Mouse (Mus musculus) CH12.LX (cell line): ENCODE data around the gene Vamp8. TPM values are rescaled to one million over a fixed set of nuclear protein-coding genes. Genes with fewer than 3 reads are reported as not detected.

ENCODE experiments used
- DNase-seq: peaks from one replicate; pipeline ENCODE4 v3.0.0-alpha.2; 2013; ENCODE audit errors: extremely low read depth
- H3K27ac ChIP-seq: 2 replicates; pipeline ENCODE4 v1.5.1; 2012; ENCODE audit warnings: low read depth, mild to moderate bottlenecking, control low read depth, moderate library complexity; ENCODE audit not compliant: insufficient read depth
- H3K27me3 ChIP-seq: replicated peaks from 2 replicates; pipeline ENCODE3; 2012; ENCODE audit warnings: inconsistent platforms
- H3K36me3 ChIP-seq, 2 experiments: replicated peaks in 1 of 2; 2 replicates each; pipeline versions ENCODE3 to v1.6.1; 2012; ENCODE audit warnings: inconsistent platforms in 1 of 2, low read length in 1 of 2, mild to moderate bottlenecking in 1 of 2, mixed read lengths in 1 of 2, moderate library complexity in 1 of 2; ENCODE audit not compliant: control insufficient read depth in 1 of 2, insufficient read depth in 1 of 2
- H3K4me1 ChIP-seq, 2 experiments: 2 replicates each; pipeline ENCODE4 v1.6.1; 2012; ENCODE audit warnings: inconsistent platforms in 1 of 2, moderate library complexity in 1 of 2; ENCODE audit not compliant: insufficient read depth in 2 of 2, control insufficient read depth in 1 of 2
- H3K4me2 ChIP-seq: 2 replicates; pipeline ENCODE4 v1.6.1; 2012; ENCODE audit warnings: low read depth, mild to moderate bottlenecking, control low read depth; ENCODE audit not compliant: poor library complexity, insufficient read depth, severe bottlenecking
- H3K4me3 ChIP-seq, 3 experiments: fragments of 150-350 bp in 1 of 3; sonication (generic) in 1 of 3; replicated peaks in 1 of 3; 2 replicates each; pipeline versions ENCODE3 to v1.5.1; 2011 to 2012; ENCODE audit warnings: low read depth in 2 of 3, low read length in 2 of 3, mild to moderate bottlenecking in 2 of 3, moderate library complexity in 2 of 3, control low read depth in 1 of 3, improper control_type of control experiment in 1 of 3, inconsistent platforms in 1 of 3, mixed read lengths in 1 of 3; ENCODE audit not compliant: poor library complexity in 1 of 3
- H3K79me2 ChIP-seq: replicated peaks from 2 replicates; pipeline ENCODE4 v1.6.1; 2012; ENCODE audit warnings: mild to moderate bottlenecking, moderate library complexity; ENCODE audit not compliant: control insufficient read depth, poor library complexity, insufficient read depth, severe bottlenecking; ENCODE audit errors: extremely low read depth
- H3K9ac ChIP-seq: 2 replicates; pipeline ENCODE4 v1.6.1; 2012; ENCODE audit warnings: low read depth, mild to moderate bottlenecking, control low read depth, moderate library complexity; ENCODE audit not compliant: insufficient read depth
- H3K9me3 ChIP-seq: replicated peaks from 2 replicates; pipeline ENCODE3; 2012; ENCODE audit warnings: low read length, inconsistent platforms, mixed read lengths
- BHLHE40 ChIP-seq: IDR thresholded peaks from 2 replicates; pipeline ENCODE4 v1.6.1; 2011; ENCODE audit warnings: mild to moderate bottlenecking, low read depth, low read length, improper control_type of control experiment
- CHD2 ChIP-seq: IDR thresholded peaks from 2 replicates; pipeline ENCODE4 v1.6.1; 2011; ENCODE audit warnings: low read length, improper control_type of control experiment
- ELF1 ChIP-seq: IDR thresholded peaks from 2 replicates; pipeline ENCODE4 v1.6.1; 2014; ENCODE audit warnings: low read depth, mild to moderate bottlenecking, inconsistent platforms, low read length, improper control_type of control experiment
- EP300 ChIP-seq: IDR thresholded peaks from 2 replicates; pipeline ENCODE4 v1.6.1; 2011; ENCODE audit warnings: low read length, improper control_type of control experiment
- ETS1 ChIP-seq: conservative IDR thresholded peaks from 2 replicates; pipeline ENCODE4 v1.6.1; 2012; ENCODE audit warnings: low read depth, mild to moderate bottlenecking, inconsistent platforms, low read length, improper control_type of control experiment, moderate library complexity
- IRF4 ChIP-seq: IDR thresholded peaks from 2 replicates; pipeline ENCODE4 v1.6.1; 2014; ENCODE audit warnings: low read depth, mild to moderate bottlenecking, inconsistent platforms, low read length, improper control_type of control experiment
- JUND ChIP-seq: conservative IDR thresholded peaks from 2 replicates; pipeline ENCODE4 v1.6.1; 2011; ENCODE audit warnings: low read depth, low read length, improper control_type of control experiment
- MAZ ChIP-seq: IDR thresholded peaks from 2 replicates; pipeline ENCODE4 v1.6.1; 2012; ENCODE audit warnings: low read depth, mild to moderate bottlenecking, inconsistent platforms, low read length, improper control_type of control experiment, moderate library complexity
- MEF2A ChIP-seq: IDR thresholded peaks from 2 replicates; pipeline ENCODE4 v1.6.1; 2014; ENCODE audit warnings: low read depth, mild to moderate bottlenecking, inconsistent platforms, low read length, improper control_type of control experiment, borderline replicate concordance
- MYC ChIP-seq: IDR thresholded peaks from 2 replicates; pipeline ENCODE4 v1.6.1; 2011; ENCODE audit warnings: low read depth, mild to moderate bottlenecking, improper control_type of control experiment, low read length
- NELFE ChIP-seq: IDR thresholded peaks from 2 replicates; pipeline ENCODE4 v1.6.1; 2011; ENCODE audit warnings: low read depth, low read length, improper control_type of control experiment
- POLR2A ChIP-seq: IDR thresholded peaks from 2 replicates; pipeline ENCODE4 v1.6.1; 2011; ENCODE audit warnings: low read depth, mild to moderate bottlenecking, improper control_type of control experiment, low read length
- POLR2AphosphoS2 ChIP-seq: IDR thresholded peaks from 2 replicates; pipeline ENCODE4 v1.6.1; 2011; ENCODE audit warnings: low read depth, low read length, improper control_type of control experiment
- RAD21 ChIP-seq: IDR thresholded peaks from 2 replicates; pipeline ENCODE4 v1.6.1; 2011; ENCODE audit warnings: low read depth, mild to moderate bottlenecking, low read length, improper control_type of control experiment, moderate library complexity
- TBP ChIP-seq: conservative IDR thresholded peaks from 2 replicates; pipeline ENCODE4 v1.6.1; 2011; ENCODE audit warnings: low read depth, low read length, improper control_type of control experiment
- TCF12 ChIP-seq: IDR thresholded peaks from 2 replicates; pipeline ENCODE4 v1.6.1; 2014; ENCODE audit warnings: low read depth, mild to moderate bottlenecking, inconsistent platforms, low read length, improper control_type of control experiment
- UBTF ChIP-seq: IDR thresholded peaks from 2 replicates; pipeline ENCODE4 v1.6.1; 2012; ENCODE audit warnings: low read depth, mild to moderate bottlenecking, inconsistent platforms, low read length, improper control_type of control experiment, moderate library complexity
- USF1 ChIP-seq: IDR thresholded peaks from 2 replicates; pipeline ENCODE4 v1.6.1; 2014; ENCODE audit warnings: low read depth, mild to moderate bottlenecking, inconsistent platforms, low read length, improper control_type of control experiment
- USF2 ChIP-seq: conservative IDR thresholded peaks from 2 replicates; pipeline ENCODE4 v1.6.1; 2011; ENCODE audit warnings: low read depth, low read length, improper control_type of control experiment
- ZC3H11A ChIP-seq: IDR thresholded peaks from 2 replicates; pipeline ENCODE4 v1.6.1; 2012; ENCODE audit warnings: low read depth, mild to moderate bottlenecking, inconsistent platforms, low read length, improper control_type of control experiment
- ZKSCAN1 ChIP-seq: IDR thresholded peaks from 2 replicates; pipeline ENCODE4 v1.6.1; 2012; ENCODE audit warnings: low read depth, inconsistent platforms, low read length, improper control_type of control experiment, borderline replicate concordance
- ZMIZ1 ChIP-seq: IDR thresholded peaks from 2 replicates; pipeline ENCODE4 v1.6.1; 2012; ENCODE audit warnings: low read depth, mild to moderate bottlenecking, inconsistent platforms, low read length, improper control_type of control experiment
- dilution Hi-C: fragments of 300-500 bp; cut with MboI; formaldehyde crosslinking; loops from 2 replicates; pipeline ENCODE4 v1.14.3; 2020; ENCODE audit warnings: low sequenced_read_pairs; ENCODE audit not compliant: extremely low pct_unique_long_range_greater_than_20kb, extremely low pct_ligation_motif_present
- in situ Hi-C: fragments of 300-500 bp; cut with MboI; formaldehyde crosslinking; loops from 3 replicates; pipeline ENCODE4 v1.14.3; 2019; ENCODE audit warnings: low sequenced_read_pairs, low pct_ligation_motif_present, low pct_unique_long_range_greater_than_20kb, mixed read lengths
- polyA plus RNA-seq: library from polyadenylated mRNA; unstranded; fragments of >175 nt; gene quantifications from 2 replicates; pipeline ENCODE4 v1.2.1, GENCODE M21; 2012; ENCODE audit warnings: low read depth; ENCODE audit not compliant: insufficient read length
- total RNA-seq, 2 experiments: library from RNA; depleted of rRNA; stranded (reverse); fragments of 300-350 nt in 1 of 2; fragments of >200 nt in 1 of 2; gene quantifications; 2 replicates each; pipeline ENCODE4 v1.2.3; 2012 to 2014

Gene Vamp8
- total and polyA plus RNA-seq, 3 experiments = 98.9 to 130 (median 110) TPM

DNA sequence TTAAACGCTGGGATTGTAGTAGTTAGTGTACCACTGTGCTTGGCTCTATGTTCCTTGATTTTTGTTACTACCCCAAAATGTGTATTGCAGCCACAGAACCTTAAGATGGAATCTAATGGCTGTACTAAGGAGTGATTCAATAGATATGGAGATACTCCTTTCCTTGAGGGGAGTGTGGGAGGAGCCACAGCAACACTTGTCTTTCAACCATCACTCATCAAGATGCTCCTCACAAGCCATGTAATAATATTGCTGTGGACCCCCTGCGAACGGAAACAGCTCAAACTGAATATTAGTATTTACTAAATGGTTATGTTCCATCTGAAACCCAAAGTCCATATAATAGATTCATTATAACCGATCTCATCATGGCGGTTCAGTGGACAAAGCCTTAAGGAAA is 47.7 kb upstream of the Vamp8 start:
- Histone ChIP-seq H3K27ac (no peak overlapping the region), H3K4me2 (peak overlapping the region; percentile 97), H3K27me3 (no peaks in the 10 kb centered on the region), H3K4me1 (peaks cover 5 to 51% of the 10 kb centered on the region in 2 experiments), H3K4me3 (peak overlapping the region; percentile 80 to 98 (median 98)), H3K79me2 (peaks cover 43% of the 10 kb centered on the region), H3K9ac (peak overlapping the region; percentile 98), H3K36me3 (peaks cover 31 to 45% of the 10 kb centered on the region in 2 experiments), H3K9me3 (no peaks in the 10 kb centered on the region)
- peak; percentile 51 for DNase-seq
- in situ Hi-C loops = no loop called here
- dilution Hi-C loops = no loop called here
- TF ChIP-seq USF1 = no peak
- TF ChIP-seq USF2 = no peak
- TF ChIP-seq UBTF = no peak
- TF ChIP-seq MEF2A = no peak
- no peak for TF ChIP-seq POLR2AphosphoS2
- no peak for TF ChIP-seq ETS1
- no peak for TF ChIP-seq JUND
- TF ChIP-seq ELF1 = no peak
- no peak for TF ChIP-seq ZKSCAN1

DNA sequence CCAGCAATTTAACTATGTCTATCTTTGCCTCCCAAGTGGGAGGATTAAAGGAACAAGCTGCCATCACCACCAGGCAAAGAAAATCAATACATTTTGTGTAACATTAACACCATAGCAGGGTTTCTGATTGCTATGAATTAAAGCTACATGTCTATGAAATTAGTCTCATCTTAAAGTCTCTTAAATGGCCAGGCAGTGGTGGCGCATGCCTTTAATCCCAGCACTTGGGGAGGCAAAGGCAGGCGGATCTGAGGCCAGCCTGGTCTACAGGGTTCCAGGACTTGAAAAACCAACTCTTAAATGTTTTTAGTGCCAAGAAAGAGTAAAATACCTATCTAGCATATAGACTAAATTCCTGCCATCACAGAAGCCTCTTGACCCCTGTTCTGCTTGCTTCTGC is 41.6 kb upstream of the Vamp8 start:
- no peak for DNase-seq
- TF ChIP-seq EP300 (no peak), ZMIZ1 (peak; percentile 69)
- H3K79me2 ChIP-seq = peaks cover 22% of the 10 kb centered on the region
- no peaks in the 10 kb centered on the region for H3K27me3 ChIP-seq
- H3K27ac ChIP-seq = no peak overlapping the region
- no peak overlapping the region for H3K4me3 ChIP-seq
- no peak overlapping the region for H3K9ac ChIP-seq
- no peaks in the 10 kb centered on the region for H3K9me3 ChIP-seq
- dilution Hi-C loops = no loop called here
- H3K36me3 ChIP-seq = peaks cover 66 to 83% of the 10 kb centered on the region in 2 experiments
- in situ Hi-C loops = no loop called here
- H3K4me2 ChIP-seq = no peak overlapping the region
- H3K4me1 ChIP-seq = peaks cover 2 to 54% of the 10 kb centered on the region in 2 experiments; a peak in 3 of 4 replicates

DNA sequence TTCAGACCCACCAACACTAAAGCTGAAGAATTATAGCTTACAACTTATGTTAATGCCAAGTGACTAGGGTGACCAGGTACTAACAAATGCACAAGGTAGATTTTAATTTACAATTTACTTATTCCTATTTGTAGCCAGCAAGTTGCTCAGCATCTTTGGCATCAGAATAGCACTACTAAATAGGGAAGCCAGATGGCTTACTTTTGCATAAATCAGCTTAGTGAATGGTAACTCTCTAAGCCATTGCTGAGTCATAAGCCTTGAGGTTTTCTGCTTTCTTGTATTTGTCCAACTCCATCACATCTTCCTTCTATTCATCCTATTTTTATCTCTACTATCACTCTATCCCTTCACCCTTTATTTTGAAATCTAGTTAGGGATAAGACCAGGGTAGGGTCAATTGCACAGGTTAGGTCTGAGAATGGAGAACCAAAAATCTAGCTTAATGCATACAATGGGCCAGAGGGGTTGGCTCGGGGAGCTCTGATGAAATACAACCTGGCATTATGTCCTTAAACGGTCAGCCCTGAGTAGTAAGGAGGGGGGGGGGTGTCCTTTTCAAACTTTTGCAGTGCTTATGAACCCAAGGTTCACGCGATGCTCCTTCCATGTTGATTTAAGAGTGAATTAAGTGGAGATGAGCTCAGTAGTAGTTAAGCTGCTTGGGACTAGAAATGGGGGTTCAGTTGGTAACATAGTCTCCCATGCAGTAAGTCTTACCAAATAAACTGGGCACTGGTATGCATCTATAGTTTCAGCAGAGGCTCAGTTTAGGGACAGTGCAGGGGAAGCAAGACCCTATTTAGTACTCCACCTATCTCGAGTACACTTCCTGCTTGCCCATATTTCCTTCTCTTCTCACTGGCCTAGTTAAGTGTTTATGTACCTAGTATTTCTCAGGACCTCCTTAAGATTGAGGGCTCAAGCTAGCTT is 40.8 kb upstream of the Vamp8 start:
- H3K27ac ChIP-seq = peak overlapping the region; percentile 60
- peaks cover 13% of the 10 kb centered on the region for H3K79me2 ChIP-seq
- no peak overlapping the region for H3K4me2 ChIP-seq
- H3K36me3 ChIP-seq = peaks cover 68 to 82% of the 10 kb centered on the region in 2 experiments
- no peaks in the 10 kb centered on the region for H3K9me3 ChIP-seq
- dilution Hi-C loops (no loop called here), in situ Hi-C loops (no loop called here)
- H3K9ac ChIP-seq = no peak overlapping the region
- H3K4me3 ChIP-seq = no peak overlapping the region
- no peak for TF ChIP-seq RAD21
- TF ChIP-seq ZKSCAN1 = no peak
- TF ChIP-seq BHLHE40 = no peak
- no peak for TF ChIP-seq IRF4
- no peak for TF ChIP-seq UBTF
- TF ChIP-seq TCF12 = no peak
- TF ChIP-seq POLR2AphosphoS2 = peak; percentile 99
- TF ChIP-seq ZC3H11A = no peak
- no peak for TF ChIP-seq USF1
- no peak; the same call in 1 of the 2 replicates for TF ChIP-seq NELFE
- no peak for TF ChIP-seq MAZ
- no peak; the same call in 1 of the 2 replicates for TF ChIP-seq MYC
- TF ChIP-seq POLR2A = peak; percentile 66
- peak; percentile 82 for TF ChIP-seq ZMIZ1
- TF ChIP-seq ELF1 = no peak
- TF ChIP-seq TBP = no peak
- peak; percentile 79 for TF ChIP-seq CHD2
- TF ChIP-seq, all 38 proteins: peak for 4
- H3K4me1 ChIP-seq = peaks cover 0 to 45% of the 10 kb centered on the region in 2 experiments; a peak in 3 of 4 replicates
- H3K27me3 ChIP-seq = no peaks in the 10 kb centered on the region
- peak; percentile 48 for DNase-seq
